Mouse (Mus musculus) layer of hippocampus, adult 8-10 months (tissue): ENCODE measurements around the gene Slit1. TPM values are rescaled to one million over a fixed set of nuclear protein-coding genes. Genes with fewer than 3 reads are reported as not detected.
A peak's percentile ranks its signal among the peaks of the same experiment; 100 is the strongest.

Experiments used
- DNase-seq, 2 experiments: peaks; one replicate each; pipeline ENCODE4 v3.0.0; 2022; ENCODE audit warnings: low spot score in 2 of 2
- total RNA-seq, 4 experiments: library from RNA; stranded (reverse); gene quantifications; 2 replicates each; pipeline ENCODE4 v1.2.4; 2022

The Slit1 gene
- total RNA-seq, 4 experiments from 2014 or later = 184 to 232 (median 208) TPM

DNA sequence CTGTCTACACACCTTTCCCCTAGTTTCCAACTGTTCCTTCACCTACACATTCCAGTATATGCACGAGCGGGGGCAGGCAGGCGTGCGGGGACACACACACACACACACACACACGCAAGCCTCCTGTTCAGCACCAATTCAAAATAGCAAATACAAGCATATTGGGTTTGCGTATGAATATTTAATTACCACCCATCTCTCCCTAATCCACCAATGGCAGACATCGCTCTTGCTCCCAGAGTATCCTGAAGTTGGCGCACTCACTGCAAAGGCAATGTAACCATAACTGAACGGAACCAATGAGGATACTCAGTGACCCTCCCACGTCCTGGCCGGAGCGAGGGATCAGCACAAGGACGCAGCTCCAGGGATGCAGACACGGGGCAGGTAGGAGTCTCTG lies 86.8 kb downstream of the Slit1 start:
- peak in 1 of 2 experiments; percentile 32 for DNase-seq

DNA sequence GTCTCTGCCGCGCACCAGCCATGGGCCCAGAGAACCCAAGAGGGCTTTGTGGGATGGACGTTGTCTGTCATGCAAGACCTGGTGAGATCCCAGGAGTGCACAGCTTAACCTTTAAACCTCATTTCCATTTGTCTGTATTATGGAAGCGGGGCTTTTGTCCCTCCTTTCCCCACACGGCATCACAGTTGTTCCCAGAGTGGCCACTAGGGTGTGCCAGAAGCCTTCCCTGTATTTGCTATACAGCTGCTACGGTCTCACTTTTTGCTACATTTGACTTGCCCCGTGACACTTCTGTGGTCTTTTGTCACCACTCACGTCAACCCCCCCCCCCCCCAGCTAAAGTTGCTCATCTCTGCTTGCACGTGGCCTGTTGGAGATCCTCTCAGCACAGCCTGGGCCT lies 87.5 kb downstream of the Slit1 start:
- peak; percentile 67 to 78 for DNase-seq

DNA sequence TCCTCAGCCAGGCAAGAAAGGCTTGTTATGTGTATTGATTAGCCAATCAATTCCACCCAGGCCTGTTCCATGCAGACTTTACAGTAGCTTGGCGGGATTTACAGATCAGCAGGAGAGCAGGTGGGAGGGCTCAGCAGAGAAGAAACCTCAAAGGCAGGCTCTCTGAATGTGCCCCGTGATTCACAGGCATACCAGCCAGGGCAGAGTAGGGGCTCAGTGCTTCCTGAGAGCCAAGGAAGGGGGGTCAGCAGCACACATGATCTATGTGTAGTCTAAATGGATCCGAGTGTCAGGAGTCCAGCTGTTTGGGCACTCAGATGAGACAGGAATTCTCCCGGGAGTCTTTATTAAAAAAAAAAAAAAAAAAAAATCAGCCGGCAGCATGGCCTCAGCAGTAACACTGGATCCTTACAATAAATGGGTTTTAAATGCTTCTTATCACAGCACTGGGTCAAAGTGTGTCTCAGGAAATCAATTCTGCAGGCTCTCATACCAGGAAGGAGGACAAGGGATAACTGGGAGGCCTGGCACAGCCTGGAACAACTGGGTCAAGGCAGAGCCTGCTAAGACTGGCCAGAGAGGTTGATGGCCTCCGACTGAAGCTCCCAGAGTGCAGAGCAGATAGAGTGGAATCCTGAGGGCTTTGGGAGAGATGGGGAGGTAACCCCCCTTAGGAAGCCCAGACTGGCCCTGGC lies 88.2 kb downstream of the Slit1 start:
- no peak for DNase-seq

DNA sequence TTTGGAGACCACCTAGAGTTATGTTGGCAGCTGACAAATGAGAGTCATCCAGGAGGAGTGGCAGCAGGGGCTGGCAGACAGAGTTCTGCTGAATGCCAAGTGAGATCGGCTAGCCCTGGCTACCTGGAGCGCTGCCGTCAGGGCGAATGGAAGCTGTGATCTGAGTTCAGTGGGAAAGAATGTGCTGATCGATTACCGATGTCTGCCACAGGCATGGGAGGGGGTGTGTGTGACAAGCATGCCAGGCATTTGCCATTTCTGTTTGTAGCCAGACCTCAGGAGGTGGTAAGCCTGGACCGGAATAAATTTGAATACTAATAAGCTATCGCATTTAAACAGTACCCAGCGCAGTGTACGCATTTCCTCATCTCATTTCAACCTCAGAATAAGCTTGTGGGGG lies 91.5 kb downstream of the Slit1 start:
- no peak for DNase-seq

DNA sequence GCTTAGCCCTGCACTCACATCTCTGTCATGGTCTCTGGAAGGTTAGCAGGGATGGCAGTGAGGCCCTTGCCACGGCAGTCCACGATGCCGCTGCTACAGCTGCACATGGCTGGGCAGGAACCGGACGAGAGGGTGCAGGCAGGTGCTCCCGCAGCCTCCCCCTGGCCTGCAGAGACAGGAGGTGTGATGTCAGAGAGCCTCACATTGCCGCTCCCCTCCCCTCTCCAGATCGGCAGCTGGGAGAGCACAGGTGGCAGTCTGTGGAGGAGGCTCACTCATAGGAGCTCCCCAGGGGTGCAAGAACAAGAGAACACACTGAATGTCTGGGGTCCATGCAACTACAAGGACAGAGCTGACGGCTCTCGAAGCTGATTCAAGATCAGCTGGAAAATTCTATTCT lies 94.1 kb downstream of the Slit1 start:
- DNase-seq = no peak

DNA sequence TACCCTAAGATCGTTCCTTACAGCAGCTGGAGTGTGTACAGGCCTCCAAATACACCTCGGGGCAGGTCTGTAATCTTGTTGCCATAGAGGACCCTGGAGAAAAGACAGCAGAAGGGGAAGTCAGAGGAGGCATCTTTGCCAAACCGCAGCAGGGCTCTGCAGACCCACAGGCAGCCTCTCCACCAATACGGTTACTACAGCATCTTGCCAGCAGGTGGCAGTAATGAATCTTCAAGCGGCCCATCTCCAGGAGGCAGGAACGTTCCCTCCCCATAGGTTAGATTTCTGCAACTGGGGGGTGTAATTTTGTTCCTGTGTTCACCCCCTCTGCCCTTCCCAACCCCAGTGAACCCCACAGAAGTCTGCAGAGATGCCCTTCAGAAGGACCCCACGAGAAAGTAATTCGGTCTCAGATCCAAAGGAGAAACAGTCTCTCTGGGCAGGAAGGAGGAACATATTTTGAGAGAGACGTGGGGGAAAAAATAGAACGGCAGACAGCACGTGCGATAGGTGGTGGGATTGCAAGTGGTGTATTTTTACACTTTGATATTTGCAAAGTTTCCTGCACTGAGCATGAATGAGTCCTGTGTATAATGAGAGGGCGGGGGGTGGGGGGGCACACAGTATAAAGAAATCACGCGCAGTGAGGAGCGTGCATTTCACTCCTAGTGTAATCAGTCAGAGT lies 96.4 kb downstream of the Slit1 start:
- peak; percentile 59 to 84 for DNase-seq

DNA sequence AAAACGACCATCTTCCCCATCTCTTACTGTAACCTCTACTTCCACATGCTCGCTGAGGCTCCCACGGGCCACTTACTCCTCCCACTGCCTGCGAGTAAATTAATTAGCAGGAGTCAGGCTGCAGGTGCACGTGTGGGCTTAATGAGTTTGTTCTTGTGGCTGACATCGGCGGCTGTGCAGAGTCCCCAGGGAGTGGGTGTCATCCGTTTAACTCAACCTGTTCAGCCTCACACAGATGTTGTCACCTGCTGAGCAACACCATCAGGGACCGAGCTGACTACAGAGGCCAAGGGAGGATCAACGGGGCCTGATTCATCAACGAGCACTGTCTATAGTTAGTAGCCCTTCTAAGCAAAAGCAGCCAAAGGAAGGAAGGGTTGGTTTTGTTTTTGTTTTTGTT lies 100.5 kb downstream of the Slit1 start:
- DNase-seq = no peak

DNA sequence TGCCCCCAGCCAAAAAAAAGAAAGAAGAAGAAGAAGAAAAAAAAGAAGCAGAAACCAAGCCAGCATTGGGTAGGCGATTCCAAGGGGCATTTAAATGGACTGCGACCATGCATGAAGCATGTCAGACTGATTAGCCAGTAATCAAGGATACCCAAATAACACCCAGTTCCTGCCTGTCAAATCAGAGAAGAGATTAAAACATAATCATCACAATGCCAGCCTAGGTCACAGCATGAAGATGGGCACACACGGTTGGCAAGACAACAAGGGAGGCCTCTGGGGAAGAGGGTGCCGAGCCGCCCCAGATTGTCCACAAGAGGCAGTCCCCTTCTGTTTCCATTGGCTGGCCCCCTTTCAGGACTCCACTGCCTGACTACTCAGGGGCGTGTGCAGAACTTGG lies 108.5 kb downstream of the Slit1 start:
- DNase-seq = no peak

DNA sequence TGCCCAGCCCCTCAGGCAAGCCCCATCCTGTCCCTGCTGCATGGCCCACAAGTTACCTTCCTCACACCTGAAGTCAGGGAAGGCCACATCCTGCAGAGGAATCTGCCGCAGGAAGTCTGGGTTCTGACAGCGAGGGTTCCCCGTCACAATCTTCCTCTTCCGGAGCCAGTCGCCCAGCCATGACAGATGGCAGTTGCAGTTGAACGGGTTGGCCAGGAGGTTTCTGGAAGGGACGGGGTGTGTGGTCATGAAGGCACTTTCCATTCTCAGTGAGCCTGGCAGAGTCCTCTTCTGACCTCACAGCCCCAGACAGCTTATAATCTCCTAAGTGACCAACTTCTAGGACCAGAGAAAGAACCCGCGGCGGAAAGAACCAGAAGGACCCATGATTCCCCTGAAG lies 109.4 kb downstream of the Slit1 start:
- no peak for DNase-seq

DNA sequence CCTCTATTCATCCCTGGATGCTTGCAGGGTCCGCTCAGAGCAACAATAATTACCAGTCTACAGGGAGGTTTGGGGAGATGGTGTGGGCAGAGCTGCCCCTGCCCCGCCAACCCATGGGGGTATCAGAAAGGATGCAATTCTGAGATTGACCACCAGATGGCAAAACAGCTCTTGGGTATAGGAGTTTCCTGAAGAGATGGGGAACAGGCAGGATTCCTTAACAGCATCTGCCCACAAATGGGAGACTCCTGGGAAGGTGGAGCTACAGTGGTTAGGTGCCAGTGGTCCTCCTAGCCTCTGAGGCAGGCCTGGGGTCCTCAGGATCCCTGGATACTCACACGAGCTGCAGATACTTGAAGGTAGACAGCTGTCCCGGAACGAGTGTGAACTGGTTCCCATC lies 113.9 kb downstream of the Slit1 start:
- peak in 1 of 2 experiments; percentile 55 for DNase-seq

DNA sequence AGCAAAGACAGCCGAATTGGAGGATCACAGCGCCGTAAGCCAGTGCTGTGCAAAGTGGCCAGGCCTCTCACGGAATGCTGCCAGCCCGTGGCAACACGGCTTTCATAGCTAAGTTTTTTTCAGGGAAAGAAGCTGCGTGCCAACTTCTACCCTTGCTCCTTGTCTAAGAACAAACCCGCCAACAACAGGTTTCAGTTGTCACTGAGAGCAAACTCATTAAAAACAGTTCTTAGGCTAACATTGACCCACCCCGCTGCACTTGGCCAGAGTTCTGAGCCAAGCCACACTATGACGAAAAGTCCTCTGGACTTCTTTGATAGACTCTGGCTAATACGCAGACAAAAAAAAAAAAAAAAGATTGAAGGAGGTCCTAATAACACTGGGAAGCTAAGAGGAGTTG lies 114.5 kb downstream of the Slit1 start:
- no peak for DNase-seq

DNA sequence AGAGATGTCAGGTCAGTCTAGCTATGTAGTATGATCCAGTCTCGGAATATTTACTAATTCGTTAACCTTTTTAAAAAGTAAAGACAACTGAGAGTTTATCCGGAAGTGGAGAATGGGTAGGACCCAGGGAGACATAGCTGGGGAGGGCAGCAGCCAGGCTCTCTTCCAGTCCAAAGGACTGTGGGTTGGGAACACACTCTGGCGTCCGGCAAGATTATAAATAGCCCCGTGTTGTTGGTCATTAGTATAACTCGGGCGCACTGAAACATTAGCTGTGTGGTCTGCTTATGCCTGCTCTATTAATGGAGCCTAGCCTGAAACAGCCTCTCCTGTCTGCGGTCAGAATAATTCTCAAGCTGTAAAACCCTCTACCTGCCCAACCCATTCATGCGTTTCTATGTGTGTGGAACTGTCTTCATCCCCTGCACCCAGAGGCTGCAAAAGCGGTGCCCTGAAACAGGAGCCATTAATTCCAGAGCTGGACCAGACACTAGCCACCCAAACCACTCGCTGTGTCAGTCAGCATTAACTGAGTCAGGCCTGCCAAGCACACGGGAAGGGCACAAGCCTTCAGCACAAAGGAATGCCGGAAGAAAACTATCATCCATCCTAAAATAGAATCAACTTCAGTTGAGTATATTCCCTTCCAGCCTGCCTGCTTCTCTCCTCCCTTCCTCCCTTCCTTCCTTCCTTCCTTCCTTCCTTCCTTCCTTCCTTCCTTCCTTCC lies 122.9 kb downstream of the Slit1 start:
- no peak for DNase-seq

DNA sequence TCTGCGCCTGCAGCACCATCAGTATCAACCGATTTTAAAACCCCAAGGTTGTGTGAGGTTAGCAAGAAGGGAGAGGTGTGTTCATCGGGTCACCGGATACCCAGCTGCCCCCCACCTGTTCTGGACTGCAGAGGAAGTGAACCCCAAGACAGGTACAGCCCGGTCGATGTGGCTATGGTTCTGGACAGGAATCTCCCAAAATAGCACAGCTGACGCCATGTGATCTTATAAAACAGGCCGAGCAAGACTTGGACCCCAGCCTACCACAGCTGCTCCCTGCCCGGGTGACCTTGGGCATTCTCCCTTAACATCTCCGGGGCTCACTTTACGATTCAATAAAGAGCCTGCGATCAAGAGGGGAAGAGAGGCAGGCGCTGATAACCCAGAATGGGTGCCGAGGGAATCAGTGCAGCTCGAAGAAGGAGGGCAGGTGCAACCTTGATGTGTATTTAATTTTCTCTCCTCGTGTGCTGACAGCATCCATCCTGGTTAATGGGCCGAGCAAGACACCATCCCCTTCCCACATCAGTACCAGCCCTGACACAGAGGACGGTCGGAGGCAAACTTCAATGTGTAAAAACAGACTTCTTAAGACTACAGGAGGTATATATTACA lies 124.6 kb downstream of the Slit1 start:
- DNase-seq = no peak

DNA sequence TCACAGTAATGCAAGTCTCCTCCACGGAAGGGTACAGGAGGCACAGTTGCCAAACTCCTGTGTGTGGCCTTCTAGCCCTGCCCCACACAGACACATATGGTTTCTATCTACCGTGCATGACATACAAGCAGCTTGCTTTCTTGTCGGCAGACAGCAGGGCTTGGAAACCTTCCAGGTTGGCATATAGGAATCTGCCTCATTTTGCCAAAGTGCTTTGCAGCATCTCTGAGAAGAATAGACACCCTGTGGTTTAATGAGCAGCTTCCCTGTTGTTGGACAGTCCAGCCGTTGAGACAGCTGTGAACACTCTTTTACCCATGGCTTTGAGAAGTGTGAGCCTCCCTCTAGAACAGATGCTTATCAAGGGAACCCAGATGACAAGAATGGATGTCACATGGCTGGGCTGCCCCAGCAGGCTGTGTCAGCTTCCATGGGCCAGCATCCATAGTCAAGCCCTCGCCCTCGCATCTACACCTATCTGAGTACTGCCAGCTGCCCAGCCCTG lies 125.3 kb downstream of the Slit1 start:
- DNase-seq = no peak

DNA sequence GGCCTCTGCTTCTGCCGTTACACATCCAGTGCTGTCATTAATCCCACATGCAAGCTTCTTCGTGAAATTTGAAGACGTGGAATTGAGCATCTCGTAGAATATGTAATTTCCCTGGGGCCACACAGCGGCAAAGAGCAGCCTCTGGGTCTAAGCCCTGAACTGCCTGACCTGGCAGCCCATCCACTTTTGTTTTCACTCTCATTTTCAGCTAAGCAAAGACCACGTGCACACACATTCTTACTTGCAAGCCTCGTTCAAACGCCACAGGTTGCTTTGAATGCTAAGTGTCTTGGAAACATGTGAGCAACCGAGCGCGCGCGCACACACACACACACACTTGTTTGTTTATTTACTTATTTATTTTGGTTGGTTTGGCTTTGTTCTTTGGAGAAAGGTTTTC lies 126.4 kb downstream of the Slit1 start:
- no peak for DNase-seq

DNA sequence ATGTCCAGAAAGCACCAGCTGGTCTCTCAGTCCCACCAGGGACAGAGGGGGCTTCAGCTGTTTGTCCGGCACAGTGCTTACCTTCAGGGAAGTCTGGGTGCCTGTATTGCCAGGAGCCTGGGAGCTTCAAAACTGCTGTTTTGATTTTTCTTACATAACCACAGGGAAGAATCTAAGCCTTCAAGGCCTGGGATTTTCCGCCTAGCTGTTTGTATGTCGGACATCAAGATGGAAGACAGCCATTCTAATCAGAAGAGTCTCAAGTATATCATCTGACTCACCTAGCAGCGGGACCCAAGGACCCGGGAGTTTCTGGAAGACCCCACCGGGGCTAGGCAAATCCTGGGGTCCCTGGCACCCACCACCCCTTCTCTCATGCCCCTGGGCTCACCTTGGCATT lies 127.2 kb downstream of the Slit1 start:
- no peak for DNase-seq

DNA sequence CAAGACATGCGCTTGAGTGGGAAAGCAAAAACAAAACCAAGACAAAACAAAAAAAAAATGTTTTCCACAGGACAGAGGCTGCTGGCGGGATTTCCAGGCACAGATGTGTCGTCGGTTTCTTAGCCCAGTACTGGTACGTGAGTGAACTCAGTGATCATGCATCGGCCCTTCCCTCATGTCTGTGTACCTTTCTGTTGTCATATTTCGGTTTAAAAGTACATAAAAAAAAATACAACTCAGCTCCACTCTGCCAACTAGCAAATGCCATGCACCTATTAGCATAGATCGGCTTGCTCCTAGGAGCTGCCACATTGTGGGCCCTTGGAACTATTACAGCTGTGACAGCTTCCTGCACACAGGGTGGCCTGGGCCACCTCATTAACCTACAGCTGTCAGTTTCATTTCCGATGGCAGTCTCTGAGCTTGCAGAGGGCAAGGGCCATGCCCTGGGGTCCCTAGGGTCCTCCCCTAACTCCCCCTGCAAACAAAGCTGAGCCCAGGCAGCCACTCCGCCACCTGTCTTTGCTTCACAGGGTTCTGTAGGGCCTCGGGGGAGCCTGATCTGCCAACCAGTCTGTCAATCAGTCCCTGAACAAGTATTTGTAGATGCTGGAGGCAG lies 127.8 kb downstream of the Slit1 start:
- DNase-seq = no peak

DNA sequence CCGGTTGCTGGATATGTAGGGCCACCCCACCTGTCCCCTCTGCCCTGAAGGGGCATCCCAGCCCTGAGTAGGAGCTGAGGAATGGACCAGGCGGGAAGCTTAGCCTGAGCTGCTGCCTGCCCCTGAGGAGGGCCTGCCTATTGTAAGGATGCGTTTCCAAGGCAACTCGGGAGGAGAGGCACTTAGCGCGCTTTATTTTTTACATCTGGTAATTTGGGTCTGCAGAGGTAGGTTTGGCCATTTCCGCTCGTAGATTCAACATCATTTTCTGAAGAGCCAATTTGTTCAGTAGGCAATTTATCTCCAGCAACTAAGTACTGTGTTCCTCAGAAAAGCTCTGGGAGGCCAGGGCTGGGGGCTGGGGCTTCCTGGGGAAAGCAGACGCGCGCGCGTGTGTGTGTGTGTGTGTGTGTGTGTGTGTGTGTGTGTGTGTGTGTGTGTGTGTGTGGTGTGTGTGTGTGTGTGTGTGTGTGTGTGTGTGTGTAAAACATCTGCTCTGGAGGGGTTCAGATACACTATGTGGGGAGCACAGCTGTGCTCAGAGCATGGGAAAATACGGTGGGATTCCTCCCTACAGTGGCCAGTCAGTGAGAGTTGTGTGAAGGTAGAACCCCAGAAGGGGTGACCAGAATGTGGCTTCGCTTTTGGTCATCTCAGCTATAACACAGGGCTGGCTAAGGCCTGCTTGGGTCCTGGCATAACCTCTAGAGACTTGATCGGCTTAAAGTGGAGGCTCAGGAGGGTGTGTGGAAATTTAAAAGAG lies 130.0 kb downstream of the Slit1 start:
- no peak for DNase-seq

DNA sequence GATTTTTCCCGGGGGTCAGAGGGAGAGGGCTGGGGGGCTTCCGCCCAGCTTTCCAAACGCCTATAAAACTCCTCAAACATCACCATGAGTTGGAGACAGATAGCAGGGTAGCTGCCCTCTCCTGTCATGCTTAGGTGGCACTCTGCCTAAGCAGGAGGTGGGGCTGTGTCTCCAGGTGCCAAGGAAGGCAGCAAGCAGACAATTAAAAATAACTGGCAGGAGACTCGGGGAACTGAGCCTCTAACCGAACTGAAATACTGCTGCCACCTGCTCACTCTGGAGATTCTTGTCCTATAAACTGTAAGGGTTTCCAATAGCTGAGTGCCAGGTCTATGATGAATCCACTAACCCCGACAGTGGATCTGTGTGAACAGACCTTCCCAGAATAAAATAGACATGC lies 131.8 kb downstream of the Slit1 start:
- DNase-seq = no peak

DNA sequence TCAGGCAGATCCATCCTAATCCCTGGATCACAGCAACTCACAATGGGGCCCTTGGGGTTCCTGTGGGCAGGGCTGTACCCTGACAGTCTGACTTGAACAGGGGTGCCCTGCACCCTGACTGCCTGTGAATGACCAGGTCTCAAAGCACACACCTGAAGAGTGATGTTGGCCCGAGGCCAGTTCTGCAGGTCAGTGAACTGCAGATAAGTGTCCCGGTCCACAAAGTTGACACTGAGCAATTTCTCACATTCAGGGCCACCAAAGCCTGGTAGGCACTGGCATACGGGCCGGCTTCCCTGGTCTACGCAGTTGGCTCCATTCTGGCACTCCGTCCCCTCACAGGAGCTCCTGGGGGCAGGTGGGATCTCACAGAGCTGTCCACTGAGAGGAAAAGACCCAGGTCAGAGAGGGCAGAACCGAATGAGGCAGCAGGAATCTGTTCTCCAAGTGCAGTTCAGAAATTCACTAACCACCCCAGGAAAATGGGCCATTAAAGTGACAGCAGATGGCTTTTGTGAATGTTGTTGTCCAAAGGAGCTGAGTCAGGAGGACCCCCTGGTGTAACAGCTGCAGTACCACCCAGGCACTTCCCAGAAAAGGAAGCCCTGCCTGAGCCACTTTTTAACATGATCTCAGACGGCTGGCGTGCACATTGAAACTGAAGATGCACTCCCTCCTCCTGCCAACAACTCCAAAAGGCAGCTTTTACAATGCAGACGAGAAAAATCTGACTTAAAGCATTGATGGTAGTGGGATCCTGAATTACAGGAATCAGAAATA lies 137.1 kb downstream of the Slit1 start:
- DNase-seq = peak; percentile 54 to 55
